8 mouse cellular contexts compared by ENCODE assay signal in genomic region chr9:123528926-123529295, GRCm38 (mm10). TPM values are rescaled to one million over a fixed set of nuclear protein-coding genes. Genes with fewer than 3 reads are reported as not detected.
A peak's percentile ranks its signal among the peaks of the same experiment; 100 is the strongest.
DNase-seq lines count a peak whose midpoint lies in the region; ATAC-seq lines count a peak whose summit lies in the region.

No protein-coding gene starts in this region.

- peak; percentile 50 for DNase-seq in cerebellum, adult 11 months
- peak; percentile 42 for DNase-seq in adrenal gland, postnatal 25 days
- DNase-seq in left cerebral cortex, adult 8-10 months (ENCODE audit: low spot score in 2 of 2) = peak; percentile 42 to 62
- DNase-seq in lung, postnatal 4 days = peak; percentile 44 to 54
- peak; percentile 28 to 61 for DNase-seq in right cerebral cortex, postnatal 36 days (ENCODE audit: low spot score in 2 of 2)

- H3K9me3 ChIP-seq in hindbrain, embryonic 13.5 days = no peaks in the 10 kb centered on the region

- ATAC-seq in cerebellum, adult (ENCODE audit: insufficient number of reproducible peaks, low FRiP score, low TSS enrichment) = no peak
- ATAC-seq in erythroid progenitor cell, adult 5-6 weeks (replicated peaks; ENCODE audit: low FRiP score, poor library complexity, severe bottlenecking) = peak; percentile 62
- peak; percentile 46 for ATAC-seq in hindbrain, embryonic 13.5 days (ENCODE audit: low FRiP score)

- 1% methylated on average over 17 of the region's 17 CpGs for WGBS in hindbrain, embryonic 13.5 days

- H3K4me1 ChIP-seq in hindbrain, embryonic 13.5 days (replicated peaks) = peaks cover 28% of the 10 kb centered on the region

- no peaks in the 10 kb centered on the region for H3K36me3 ChIP-seq in hindbrain, embryonic 13.5 days

- peak overlapping the region; percentile 75 for H3K9ac ChIP-seq in hindbrain, embryonic 13.5 days

- H3K4me3 ChIP-seq in hindbrain, embryonic 13.5 days = peak overlapping the region; percentile 99

- peak overlapping the region; percentile 97 for H3K27ac ChIP-seq in hindbrain, embryonic 13.5 days

- peak overlapping the region; percentile 64 for H3K4me2 ChIP-seq in hindbrain, embryonic 13.5 days

- H3K27me3 ChIP-seq in hindbrain, embryonic 13.5 days = no peaks in the 10 kb centered on the region

RNA-seq across cellular contexts. Expression of gene Sacm1l, which starts 0.6 kb away (rescaled TPM):
- total RNA-seq in adrenal gland, postnatal 25 days (2021) = 76.0 and 110 TPM in 2 replicates
- total RNA-seq in erythroid progenitor cell, adult 5-6 weeks (2015; ENCODE audit: low replicate concordance) = 23.1 and 25.2 TPM in 2 replicates
- 23.8 and 32.0 TPM in 2 replicates for total RNA-seq in erythroid progenitor cell, adult 5-6 weeks (2017; ENCODE audit: low replicate concordance)
- polyA plus RNA-seq in hindbrain, embryonic 13.5 days (2015; fragmentation: Nextera tagmentation; extraction: Ambion mirVana) = 50.4 and 52.4 TPM in 2 replicates
- 10 to 100 TPM; 60.6 to 65.9 (median 62.7) TPM for total RNA-seq in left cerebral cortex, adult 8-10 months (2022)

RNA-seq across cellular contexts. Expression of gene Limd1, which starts 50.4 kb away (rescaled TPM):
- 32.4 and 34.7 TPM in 2 replicates for total RNA-seq in adrenal gland, postnatal 25 days (2021)
- total RNA-seq in erythroid progenitor cell, adult 5-6 weeks (2015; ENCODE audit: low replicate concordance) = 59.1 and 60.2 TPM in 2 replicates
- total RNA-seq in erythroid progenitor cell, adult 5-6 weeks (2017; ENCODE audit: low replicate concordance) = 46.1 and 70.6 TPM in 2 replicates
- 17.3 and 18.1 TPM in 2 replicates for polyA plus RNA-seq in hindbrain, embryonic 13.5 days (2015; fragmentation: Nextera tagmentation; extraction: Ambion mirVana)
- 10 to 100 TPM in 1 of 4 experiments, 1 to 10 TPM in 3; 7.7 to 10.1 (median 8.0) TPM for total RNA-seq in left cerebral cortex, adult 8-10 months (2022)
